Mouse (Mus musculus) heart, adult 2 months (tissue): ENCODE measurements around the gene Clstn2.

ENCODE experiments used
- CTCF ChIP-seq: fragments of 200-600 bp; IDR thresholded peaks from 2 replicates; pipeline ENCODE4 v1.8.1; 2022; ENCODE audit warnings: antibody characterized with exemption, mild to moderate bottlenecking, moderate library complexity
- EP300 ChIP-seq: fragments of 200-500 bp; IDR thresholded peaks from 2 replicates; pipeline ENCODE4 v1.6.1; 2011; ENCODE audit warnings: low read depth, low read length, control low read depth; ENCODE audit not compliant: insufficient read depth
- POLR2A ChIP-seq: fragments of 200-500 bp; IDR thresholded peaks from 2 replicates; pipeline ENCODE4 v1.6.1; 2011; ENCODE audit warnings: mild to moderate bottlenecking, low read depth, low read length, control low read depth; ENCODE audit not compliant: insufficient read depth

- TF ChIP-seq CTCF (no peak), EP300 (no peak), POLR2A (no peak)
These were observed 583.5 kb downstream of the Clstn2 start for GRCm38 (mm10) chr9:97449316-97450050.
